Mouse (Mus musculus): Measurements from ENCODE around the gene Ighmbp2.

- TF ChIP-seq GATA1 (IDR thresholded peaks at IDR 0.05; ENCODE audit: borderline replicate concordance, low read length) = no peak
- TF ChIP-seq FLI1 (IDR thresholded peaks at IDR 0.05; ENCODE audit: low read length) = no peak
These were observed 13.5 kb downstream of the Ighmbp2 start for GRCm38 (mm10) chr19:3269279-3269678.
